Mouse (Mus musculus) adrenal gland, adult 2 months (tissue): ENCODE measurements around the gene Mindy1. TPM values are rescaled to one million over a fixed set of nuclear protein-coding genes. Genes with fewer than 3 reads are reported as not detected.

Experiments
- DNase-seq: peaks from one replicate; pipeline ENCODE4 v3.0.0; 2021
- polyA plus RNA-seq: library from polyadenylated mRNA; depleted of rRNA; stranded (reverse); fragments of >200 nt; gene quantifications from 2 replicates; pipeline ENCODE4 v1.2.3, GENCODE M21; 2012
- total RNA-seq, 2 experiments: library from RNA; stranded (reverse); gene quantifications; 2 replicates each; pipeline ENCODE4 v1.2.3; 2021

Mindy1 gene
- total and polyA plus RNA-seq, 3 experiments: 131 to 296 (median 139) TPM

- no peak for DNase-seq
These were observed 15.1 kb upstream of the Mindy1 start for GRCm38 (mm10) chr3:95266052-95266451.

GRCm38 (mm10) chr3:95267855-95268254 lies 13.3 kb upstream of the Mindy1 start:
- DNase-seq: peak; percentile 71

GRCm38 (mm10) chr3:95269789-95270188 lies 11.4 kb upstream of the Mindy1 start:
- no peak for DNase-seq

- no peak for DNase-seq
These were observed 10.3 kb upstream of the Mindy1 start for GRCm38 (mm10) chr3:95270766-95271364.

GRCm38 (mm10) chr3:95273471-95273870 lies 7.7 kb upstream of the Mindy1 start:
- DNase-seq: no peak

GRCm38 (mm10) chr3:95274453-95274852 lies 6.7 kb upstream of the Mindy1 start:
- DNase-seq: no peak

GRCm38 (mm10) chr3:95275161-95275560 lies 6.0 kb upstream of the Mindy1 start:
- no peak for DNase-seq

- DNase-seq: no peak
These were observed 4.7 kb upstream of the Mindy1 start for GRCm38 (mm10) chr3:95276428-95276934.

GRCm38 (mm10) chr3:95277149-95277551 lies 4.0 kb upstream of the Mindy1 start:
- DNase-seq: no peak

GRCm38 (mm10) chr3:95280747-95281146 lies 398 bp upstream of the Mindy1 start:
- DNase-seq: no peak

GRCm38 (mm10) chr3:95282381-95282864 lies 1.3 kb downstream of the Mindy1 start:
- DNase-seq: peak; percentile 77

- peak; percentile 87 for DNase-seq
These were observed 1.9 kb downstream of the Mindy1 start for GRCm38 (mm10) chr3:95282865-95283588.

- DNase-seq: no peak
These were observed 2.4 kb downstream of the Mindy1 start for GRCm38 (mm10) chr3:95283589-95283941.

GRCm38 (mm10) chr3:95284062-95284461 lies 2.9 kb downstream of the Mindy1 start:
- DNase-seq: peak; percentile 54

- DNase-seq: peak; percentile 81
These were observed 3.5 kb downstream of the Mindy1 start for GRCm38 (mm10) chr3:95284501-95285281.

GRCm38 (mm10) chr3:95285390-95285789 lies 4.2 kb downstream of the Mindy1 start:
- no peak for DNase-seq

GRCm38 (mm10) chr3:95286011-95286410 lies 4.9 kb downstream of the Mindy1 start:
- no peak for DNase-seq

GRCm38 (mm10) chr3:95286510-95286909 lies 5.4 kb downstream of the Mindy1 start:
- peak; percentile 52 for DNase-seq

GRCm38 (mm10) chr3:95287541-95287940 lies 6.4 kb downstream of the Mindy1 start:
- no peak for DNase-seq

GRCm38 (mm10) chr3:95289419-95289818 lies 8.3 kb downstream of the Mindy1 start:
- DNase-seq: no peak

GRCm38 (mm10) chr3:95290156-95290555 lies 9.0 kb downstream of the Mindy1 start:
- no peak for DNase-seq

GRCm38 (mm10) chr3:95291041-95291440 lies 9.9 kb downstream of the Mindy1 start:
- no peak for DNase-seq

- DNase-seq: no peak
These were observed 11.8 kb downstream of the Mindy1 start for GRCm38 (mm10) chr3:95292899-95293298.
